Mouse (Mus musculus): ENCODE data around the gene Srgn.
"Not testable (repeated sequence)": the region's sequence is repeated elsewhere in the genome, so short reads cannot be mapped to it uniquely, and the experiment has no call there.

Srgn gene

GRCm38 (mm10) chr10:62521763-62522162 is 5.5 kb downstream of the Srgn start:
- no peak for DNase-seq (ENCODE audit: low spot score in 2 of 2)

DNA sequence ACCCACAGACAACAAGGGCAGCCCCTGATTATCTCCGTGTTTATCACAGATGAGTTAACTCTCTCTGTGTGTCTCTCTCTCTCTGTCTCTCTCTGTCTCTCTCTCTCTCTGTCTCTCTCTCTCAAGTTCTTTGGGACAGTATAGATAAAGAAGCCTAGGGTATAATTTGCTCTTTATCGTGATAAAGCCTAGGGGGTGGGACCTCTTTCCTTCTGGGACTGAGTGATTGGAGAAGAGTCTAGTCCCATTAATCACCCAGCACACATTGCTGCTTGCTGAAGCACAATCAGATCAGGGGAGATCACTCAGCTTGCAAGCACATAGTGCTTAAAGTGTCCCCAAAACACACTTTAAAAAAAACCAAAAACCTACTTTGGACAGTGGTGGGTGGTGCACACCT is 6.3 kb downstream of the Srgn start:
- no peak for DNase-seq (ENCODE audit: low spot score in 2 of 2)

GRCm38 (mm10) chr10:62517511-62517910 is 9.7 kb downstream of the Srgn start:
- DNase-seq (ENCODE audit: low spot score in 2 of 2), result no peak

GRCm38 (mm10) chr10:62512855-62513254 is 14.4 kb downstream of the Srgn start:
- DNase-seq (ENCODE audit: low spot score in 2 of 2), result no peak

DNA sequence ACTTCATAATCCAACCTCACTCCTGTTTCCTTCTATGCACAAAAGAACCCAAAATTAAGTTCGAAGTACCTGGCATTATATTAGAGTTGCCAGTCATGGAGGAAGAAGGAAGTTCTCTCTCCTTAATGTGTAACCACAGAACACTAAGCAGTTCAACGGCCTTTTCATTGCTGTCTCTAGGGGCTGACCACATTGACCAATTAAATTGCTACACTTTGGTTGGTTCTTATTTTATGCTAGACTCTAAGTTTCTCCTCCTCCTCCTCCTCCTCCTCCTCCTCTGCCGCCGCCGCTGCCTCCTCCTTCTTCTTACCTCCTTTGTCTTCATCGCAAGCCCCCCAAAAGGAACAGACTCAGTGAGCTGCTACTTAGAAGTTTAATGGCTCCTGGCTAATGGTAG is 15.7 kb downstream of the Srgn start:
- no peak for DNase-seq (ENCODE audit: low spot score in 2 of 2)

- no peak for DNase-seq (ENCODE audit: low spot score in 2 of 2)
Observed at GRCm38 (mm10) chr10:62509032-62509656, 18.1 kb downstream of the Srgn start.

GRCm38 (mm10) chr10:62508459-62508858 is 18.8 kb downstream of the Srgn start:
- no peak for DNase-seq (ENCODE audit: low spot score in 2 of 2)

- no peak for DNase-seq (ENCODE audit: low spot score in 2 of 2)
Observed at GRCm38 (mm10) chr10:62507591-62508308, 19.5 kb downstream of the Srgn start.

DNA sequence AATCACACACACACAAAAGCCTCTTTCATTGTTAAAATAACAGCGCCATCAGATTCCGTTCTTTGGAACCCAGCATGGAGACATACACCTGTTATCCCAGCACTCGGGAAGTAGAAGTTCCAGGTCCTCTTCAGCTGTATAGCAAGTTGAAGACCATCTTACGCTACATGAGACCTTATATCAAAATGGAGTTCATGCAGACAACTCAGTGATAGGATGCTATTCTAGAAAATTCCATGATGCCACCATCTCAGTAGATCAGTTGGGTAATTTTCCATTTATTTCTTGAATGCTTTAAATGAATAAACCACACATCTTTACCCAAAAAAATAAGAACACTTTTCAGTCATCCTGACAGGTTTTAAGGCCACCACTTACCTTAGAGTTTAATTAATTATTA is 20.2 kb downstream of the Srgn start:
- DNase-seq (ENCODE audit: low spot score in 2 of 2), result no peak

GRCm38 (mm10) chr10:62506019-62506556 is 21.2 kb downstream of the Srgn start:
- DNase-seq (ENCODE audit: low spot score in 2 of 2), result no peak

DNA sequence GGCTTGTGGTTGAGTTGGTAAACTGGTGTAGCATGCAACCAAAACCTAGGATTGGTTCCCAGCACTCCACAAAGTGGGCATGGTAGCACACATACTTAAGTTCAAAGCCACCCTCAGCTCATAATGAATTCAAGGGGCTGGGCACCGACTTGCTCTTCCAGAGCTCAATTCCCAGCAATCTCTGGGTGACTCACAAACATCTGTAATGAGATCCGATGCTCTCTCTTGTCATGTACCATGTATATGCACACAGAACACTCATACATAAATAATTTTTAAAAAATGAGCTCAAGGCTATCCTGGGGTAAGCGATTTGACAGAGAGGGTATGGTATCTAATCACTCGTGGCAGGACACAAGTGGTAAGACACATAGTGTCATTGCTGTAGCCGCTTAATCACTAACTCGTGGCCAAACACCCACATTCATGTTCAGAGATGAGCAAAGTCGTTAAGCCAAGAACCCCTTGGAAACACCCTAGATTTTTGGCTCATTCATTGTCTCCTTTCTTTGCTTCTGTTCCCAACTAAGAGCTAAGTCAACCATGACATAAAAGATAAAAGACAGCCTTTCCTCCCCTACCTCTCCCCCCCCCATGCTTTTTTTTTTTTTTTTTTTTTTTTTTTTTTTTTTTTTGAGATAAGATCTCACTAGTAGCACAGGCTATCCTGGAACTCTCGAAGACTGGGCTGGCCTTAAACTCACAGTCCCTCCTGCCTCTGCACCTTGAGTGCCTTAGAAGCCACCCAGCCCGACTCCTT is 21.8 kb downstream of the Srgn start:
- no peak for DNase-seq (ENCODE audit: low spot score in 2 of 2)

DNA sequence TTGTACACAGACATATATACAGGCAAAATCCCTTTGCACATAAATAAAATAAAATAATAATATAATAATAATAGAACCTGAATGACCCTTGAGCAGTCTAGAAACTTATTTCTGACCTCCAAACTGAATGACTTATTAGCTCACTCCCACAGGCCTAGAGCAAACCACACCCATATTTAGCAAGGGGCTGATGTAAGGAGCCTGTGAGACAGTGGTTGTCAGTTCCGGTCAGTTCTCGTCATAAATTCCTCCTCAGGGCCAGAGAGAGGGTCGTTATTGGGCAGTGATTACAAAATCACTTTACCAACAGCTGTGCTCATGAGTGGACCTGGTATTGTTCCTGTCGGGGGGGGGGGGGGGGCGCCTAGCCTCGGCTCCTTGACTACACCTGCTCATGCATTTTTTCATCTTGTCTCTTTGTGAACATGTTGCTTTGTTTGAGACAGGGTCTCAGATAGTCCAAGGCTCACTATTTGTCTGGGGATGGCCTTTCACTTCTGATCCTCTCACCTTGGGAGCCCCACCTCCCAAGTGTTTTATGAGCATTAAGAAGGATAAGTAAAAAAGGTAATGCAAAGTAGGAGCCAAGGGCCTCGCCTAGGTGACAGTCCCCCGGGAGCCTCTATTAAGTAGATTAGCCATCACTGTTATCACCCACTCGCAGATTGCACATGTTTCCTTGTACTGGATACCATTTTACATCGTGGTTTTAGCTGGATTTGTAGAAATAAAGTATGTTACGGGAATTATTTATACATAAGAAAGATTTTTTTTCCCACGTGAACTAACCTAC is 23.2 kb downstream of the Srgn start:
- DNase-seq (ENCODE audit: low spot score in 2 of 2), result no peak

DNA sequence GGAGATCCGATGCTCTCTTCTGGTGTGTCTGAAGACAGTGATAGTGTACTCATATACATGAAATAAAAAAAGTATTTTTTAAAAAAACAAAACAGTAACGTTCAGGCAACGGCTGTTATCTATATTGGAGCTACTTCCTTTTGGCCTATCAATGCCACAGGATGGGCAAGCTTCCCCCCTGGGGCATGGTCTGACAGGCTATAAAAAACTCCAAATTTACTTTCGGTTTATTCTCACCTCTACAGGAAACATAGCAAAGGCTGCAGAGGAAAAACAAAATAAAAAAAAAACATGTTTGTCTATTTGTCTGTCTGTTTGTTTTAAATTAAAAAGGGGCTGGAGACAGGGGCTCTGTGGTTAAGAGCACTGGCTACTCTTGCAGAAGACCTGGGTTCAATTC is 23.9 kb downstream of the Srgn start:
- DNase-seq (ENCODE audit: low spot score in 2 of 2), result no peak

GRCm38 (mm10) chr10:62501951-62502350 is 25.3 kb downstream of the Srgn start:
- DNase-seq (ENCODE audit: low spot score in 2 of 2), result no peak

- DNase-seq (ENCODE audit: low spot score in 2 of 2), result no peak
Observed at GRCm38 (mm10) chr10:62500916-62501615, 26.2 kb downstream of the Srgn start.

DNA sequence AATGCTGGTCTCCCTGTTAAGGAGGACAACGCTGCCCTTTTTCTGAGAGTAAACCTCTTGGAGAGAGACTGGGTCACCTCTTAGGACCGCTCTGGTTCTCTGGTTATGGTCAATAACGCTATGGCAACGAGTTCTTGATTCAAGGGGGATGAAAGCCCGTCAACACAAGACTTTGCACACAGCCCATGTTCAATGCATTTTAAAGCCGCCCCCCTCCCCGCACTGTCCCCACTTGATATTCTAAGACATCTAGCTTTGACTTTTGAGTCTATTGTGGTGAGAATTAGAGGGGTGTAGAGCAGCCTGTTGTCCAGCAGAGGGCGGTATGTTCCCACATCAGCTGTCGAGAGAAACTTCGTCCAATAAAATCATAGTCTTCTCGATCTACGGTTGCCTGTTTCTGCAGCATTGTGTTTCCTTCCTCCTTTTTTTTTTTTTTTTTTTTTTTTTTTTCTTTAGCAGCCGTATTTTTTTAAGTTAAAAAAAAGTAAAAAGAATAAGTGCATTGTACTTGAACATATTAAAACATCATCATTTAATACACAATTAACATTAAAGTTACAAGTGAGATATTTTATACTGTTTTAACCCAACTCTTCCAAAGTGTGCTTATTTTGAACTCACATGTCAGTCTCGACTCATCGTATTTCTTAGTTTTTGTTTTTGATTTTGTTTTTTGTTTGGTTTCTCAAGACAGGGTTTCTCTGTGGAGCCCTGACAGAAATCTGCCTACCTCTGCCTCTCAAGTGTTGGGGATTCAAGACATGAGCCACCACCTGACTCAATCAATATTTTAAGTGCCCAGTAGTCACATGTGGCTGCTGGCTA is 26.9 kb downstream of the Srgn start:
- DNase-seq (ENCODE audit: low spot score in 2 of 2), result peak; percentile 63 to 74

DNA sequence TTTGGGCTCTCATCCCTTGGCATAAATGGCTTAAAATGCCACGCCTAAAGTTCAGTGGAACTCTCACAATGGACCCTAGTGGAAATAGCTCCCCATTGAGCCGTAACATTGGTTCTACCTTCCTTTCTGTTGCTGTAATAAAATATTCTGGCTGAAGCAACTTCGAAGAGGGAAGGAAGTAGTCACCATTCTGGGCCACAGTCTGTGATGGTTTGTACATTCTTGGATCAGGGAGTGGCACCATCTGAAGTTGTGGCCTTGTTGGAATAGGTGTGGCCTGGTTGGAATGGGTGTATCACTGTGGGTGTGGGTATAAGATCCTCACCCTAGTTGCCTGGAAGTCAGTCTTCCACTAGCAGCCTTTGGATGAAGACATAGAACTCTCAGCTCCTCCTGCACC is 35.6 kb downstream of the Srgn start:
- DNase-seq (ENCODE audit: low spot score in 2 of 2), result not testable (repeated sequence)

DNA sequence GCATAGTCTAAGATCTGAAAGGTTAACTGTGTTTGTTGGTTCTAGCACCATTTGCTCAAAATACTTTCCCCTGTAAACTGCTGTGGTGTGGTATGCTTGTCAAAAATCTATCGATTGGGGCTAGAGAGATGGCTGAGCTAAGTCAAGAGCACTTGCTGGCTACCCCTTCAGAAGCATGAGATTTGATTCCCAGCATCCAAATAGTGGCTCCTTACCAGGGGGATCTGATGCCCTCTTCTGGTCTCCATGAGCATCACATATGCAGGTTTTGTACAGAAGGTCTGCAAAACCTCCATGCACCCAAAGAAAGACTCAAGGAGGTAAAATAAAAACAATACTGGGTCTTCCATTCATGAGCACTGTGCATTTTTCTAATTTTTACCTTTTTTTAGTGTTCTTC is 39.0 kb downstream of the Srgn start:
- peak; percentile 51 to 53 for DNase-seq (ENCODE audit: low spot score in 2 of 2)

DNA sequence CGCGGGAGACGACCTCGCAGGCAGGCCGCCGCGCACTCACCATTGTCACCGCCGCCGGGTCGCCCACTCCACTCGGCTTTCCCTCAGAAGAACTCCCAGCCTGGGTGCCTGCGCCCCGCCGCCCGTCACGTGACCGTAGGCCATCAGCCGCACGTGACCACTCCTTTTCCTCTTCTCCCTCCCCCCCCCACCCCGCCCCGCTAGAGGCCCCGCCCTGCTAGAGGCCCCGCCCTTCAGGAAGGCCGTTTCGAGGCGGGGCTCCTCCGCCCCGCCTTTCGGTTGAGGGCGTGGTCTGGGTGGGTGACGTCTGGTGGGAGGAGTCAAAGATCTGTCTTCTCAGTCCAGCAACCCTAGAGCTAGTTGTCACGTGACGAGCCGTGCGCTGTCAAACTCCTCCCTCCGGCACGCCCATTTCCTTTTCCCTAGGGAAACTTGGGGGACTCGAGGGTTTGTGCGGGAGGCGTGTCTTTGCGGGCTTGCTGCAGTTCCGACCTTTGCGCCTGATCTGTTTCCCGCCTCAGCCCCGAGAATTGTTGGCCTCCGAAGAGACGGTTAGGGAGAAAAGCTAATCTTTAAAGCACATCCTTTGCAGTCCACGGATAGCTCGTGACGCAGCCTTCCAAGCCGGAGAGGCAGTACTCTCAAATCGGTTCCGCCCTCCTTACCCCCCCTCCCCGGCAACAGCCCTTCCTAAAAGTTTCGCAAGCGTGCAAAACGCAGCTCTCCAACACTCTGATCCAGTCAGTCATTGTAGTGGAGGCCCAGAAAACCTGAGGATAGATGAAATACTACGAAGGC is 40.4 kb downstream of the Srgn start, which contains the start of gene Vps26a:
Gene Vps26a, minus strand, starts transcription at position 188 of the 798 bp plus-strand sequence.
- peak; percentile 99 for DNase-seq (ENCODE audit: low spot score in 2 of 2)
